Mouse (Mus musculus) forebrain, embryonic 15.5 days (tissue): ENCODE data around the gene Mark1. TPM values are rescaled to one million over a fixed set of nuclear protein-coding genes. Genes with fewer than 3 reads are reported as not detected.

Experiments used
- ATAC-seq: fragments of 200-750 bp; cut with Nextera tagmentation; replicated peaks from 2 replicates; pipeline ENCODE4 v1.8.0; 2017; ENCODE audit warnings: mild to moderate bottlenecking, moderate TSS enrichment, moderate library complexity
- H3K27ac ChIP-seq: fragments of 300-500 bp; sonication (generic); replicated peaks from 2 replicates; pipeline ENCODE4 v1.5.1; 2015; ENCODE audit warnings: mild to moderate bottlenecking, inconsistent platforms
- H3K27me3 ChIP-seq: fragments of 300-500 bp; sonication (generic); 2 replicates; pipeline ENCODE4 v1.6.1; 2015; ENCODE audit warnings: inconsistent platforms
- H3K36me3 ChIP-seq: fragments of 300-500 bp; sonication (generic); 2 replicates; pipeline ENCODE4 v1.6.1; 2015; ENCODE audit warnings: mild to moderate bottlenecking, inconsistent platforms
- H3K4me1 ChIP-seq: fragments of 300-500 bp; sonication (generic); 2 replicates; pipeline ENCODE4 v1.6.1; 2015; ENCODE audit warnings: inconsistent platforms
- H3K4me2 ChIP-seq: fragments of 300-500 bp; sonication (generic); replicated peaks from 2 replicates; pipeline ENCODE4 v1.6.1; 2015; ENCODE audit warnings: mild to moderate bottlenecking, inconsistent platforms
- H3K4me3 ChIP-seq: fragments of 300-500 bp; sonication (generic); 2 replicates; pipeline ENCODE4 v1.5.1; 2015; ENCODE audit warnings: mild to moderate bottlenecking, inconsistent platforms
- H3K9ac ChIP-seq: fragments of 300-500 bp; sonication (generic); replicated peaks from 2 replicates; pipeline ENCODE4 v1.6.1; 2015; ENCODE audit warnings: mild to moderate bottlenecking, inconsistent platforms
- H3K9me3 ChIP-seq: fragments of 300-500 bp; sonication (generic); 2 replicates; pipeline ENCODE4 v1.6.1; 2016; ENCODE audit warnings: inconsistent platforms
- WGBS: fragments of 180-500 bp; shearing (Covaris S2); methylation state at CpG from one replicate; pipeline ENCODE4 v1.1.7; 2015; ENCODE audit warnings: mixed read lengths; 5-methylcytosine and 5-hydroxymethylcytosine counted together
- polyA plus RNA-seq: library from polyadenylated mRNA; unstranded; fragments of >200 nt; fragmentation: Nextera tagmentation; extraction: Ambion mirVana; gene quantifications from 2 replicates; pipeline ENCODE4 v1.2.1, GENCODE M21; 2015

The Mark1 gene
- polyA plus RNA-seq, 1 experiment from 2014 or later: 14.6 TPM

GRCm38 (mm10) chr1:184997466-184997865 is 1.9 kb downstream of the Mark1 start:
- H3K36me3 ChIP-seq: no peaks in the 10 kb centered on the region
- 29% methylated on average over 11 of the region's 11 CpGs for WGBS
- no peaks in the 10 kb centered on the region for H3K27me3 ChIP-seq
- peak overlapping the region; percentile 77 for H3K4me2 ChIP-seq
- peaks cover 26% of the 10 kb centered on the region for H3K4me1 ChIP-seq
- peak overlapping the region; percentile 99 for H3K4me3 ChIP-seq
- ATAC-seq: no peak
- peak overlapping the region; percentile 94 for H3K27ac ChIP-seq
- peak overlapping the region; percentile 99 for H3K9ac ChIP-seq
- no peaks in the 10 kb centered on the region for H3K9me3 ChIP-seq

GRCm38 (mm10) chr1:184995335-184995734 is 4.0 kb downstream of the Mark1 start:
- H3K27me3 ChIP-seq: no peaks in the 10 kb centered on the region
- H3K9me3 ChIP-seq: no peaks in the 10 kb centered on the region
- WGBS: 75% methylated on average over 4 of the region's 4 CpGs
- ATAC-seq: no peak
- peaks cover 24% of the 10 kb centered on the region for H3K4me1 ChIP-seq
- H3K27ac ChIP-seq: no peak overlapping the region
- no peak overlapping the region for H3K4me2 ChIP-seq
- H3K9ac ChIP-seq: no peak overlapping the region
- no peak overlapping the region for H3K4me3 ChIP-seq
- H3K36me3 ChIP-seq: no peaks in the 10 kb centered on the region

- Histone ChIP-seq H3K9me3 (no peaks in the 10 kb centered on the region), H3K4me3 (no peak overlapping the region), H3K4me2 (no peak overlapping the region), H3K9ac (no peak overlapping the region), H3K4me1 (peaks cover 19% of the 10 kb centered on the region; the same call in 1 of the 2 replicates), H3K27ac (no peak overlapping the region), H3K36me3 (no peaks in the 10 kb centered on the region), H3K27me3 (no peaks in the 10 kb centered on the region)
- ATAC-seq: no peak
- 83% methylated on average over 10 of the region's 10 CpGs for WGBS
Measured at GRCm38 (mm10) chr1:184991191-184991590, 8.2 kb downstream of the Mark1 start.

- Histone ChIP-seq H3K27ac (no peak overlapping the region), H3K27me3 (no peaks in the 10 kb centered on the region), H3K9me3 (no peaks in the 10 kb centered on the region), H3K4me1 (peaks cover 27% of the 10 kb centered on the region), H3K4me2 (no peak overlapping the region), H3K9ac (no peak overlapping the region), H3K4me3 (no peak overlapping the region), H3K36me3 (no peaks in the 10 kb centered on the region)
- ATAC-seq: no peak
- 13% methylated on average over 2 of the region's 2 CpGs for WGBS
Measured at GRCm38 (mm10) chr1:184986748-184987147, 12.6 kb downstream of the Mark1 start.

GRCm38 (mm10) chr1:184984723-184985122 is 14.6 kb downstream of the Mark1 start:
- no peak overlapping the region for H3K27ac ChIP-seq
- no peak overlapping the region for H3K4me3 ChIP-seq
- no peaks in the 10 kb centered on the region for H3K27me3 ChIP-seq
- H3K4me2 ChIP-seq: no peak overlapping the region
- no peaks in the 10 kb centered on the region for H3K36me3 ChIP-seq
- no peak overlapping the region for H3K9ac ChIP-seq
- no peak for ATAC-seq
- peaks cover 25% of the 10 kb centered on the region for H3K4me1 ChIP-seq
- WGBS: 78% methylated on average over 2 of the region's 2 CpGs
- no peaks in the 10 kb centered on the region for H3K9me3 ChIP-seq

- WGBS: 66% methylated on average over 3 of the region's 3 CpGs
- Histone ChIP-seq H3K9me3 (no peaks in the 10 kb centered on the region), H3K4me3 (no peak overlapping the region), H3K9ac (no peak overlapping the region), H3K4me2 (no peak overlapping the region), H3K27ac (no peak overlapping the region), H3K4me1 (peaks cover 22% of the 10 kb centered on the region), H3K27me3 (no peaks in the 10 kb centered on the region), H3K36me3 (no peaks in the 10 kb centered on the region)
- no peak for ATAC-seq
Measured at GRCm38 (mm10) chr1:184983751-184984150, 15.6 kb downstream of the Mark1 start.

GRCm38 (mm10) chr1:184972214-184972776 is 27.1 kb downstream of the Mark1 start:
- Histone ChIP-seq H3K4me2 (no peak overlapping the region), H3K36me3 (no peaks in the 10 kb centered on the region), H3K4me3 (no peak overlapping the region), H3K9me3 (no peaks in the 10 kb centered on the region), H3K27ac (no peak overlapping the region), H3K9ac (no peak overlapping the region), H3K4me1 (peaks cover 4% of the 10 kb centered on the region; the same call in 1 of the 2 replicates), H3K27me3 (no peaks in the 10 kb centered on the region)
- 43% methylated on average over 8 of the region's 8 CpGs for WGBS
- ATAC-seq: no peak

- no peak overlapping the region for H3K4me2 ChIP-seq
- H3K9ac ChIP-seq: no peak overlapping the region
- H3K4me1 ChIP-seq: peaks cover 20% of the 10 kb centered on the region; the same call in 1 of the 2 replicates
- H3K36me3 ChIP-seq: no peaks in the 10 kb centered on the region
- no peak for ATAC-seq
- WGBS: 85% methylated on average over 4 of the region's 4 CpGs
- H3K9me3 ChIP-seq: no peaks in the 10 kb centered on the region
- no peaks in the 10 kb centered on the region for H3K27me3 ChIP-seq
- H3K27ac ChIP-seq: no peak overlapping the region
- H3K4me3 ChIP-seq: no peak overlapping the region
Measured at GRCm38 (mm10) chr1:184969374-184969773, 30.0 kb downstream of the Mark1 start.

- no peak for ATAC-seq
- 66% methylated on average over 12 of the region's 12 CpGs for WGBS
- no peak overlapping the region for H3K9ac ChIP-seq
Measured at GRCm38 (mm10) chr1:184965682-184966360, 33.5 kb downstream of the Mark1 start.

GRCm38 (mm10) chr1:184963121-184963693 is 36.2 kb downstream of the Mark1 start:
- H3K27ac ChIP-seq: no peak overlapping the region
- H3K4me3 ChIP-seq: no peak overlapping the region
- H3K9ac ChIP-seq: no peak overlapping the region
- peak; percentile 34; the same call in 1 of the 2 replicates for ATAC-seq
- H3K27me3 ChIP-seq: no peaks in the 10 kb centered on the region
- WGBS: 79% methylated on average over 12 of the region's 12 CpGs
- H3K9me3 ChIP-seq: 0 out of 2 replicates have a peak, but pooled peaks cover 8% of the 10 kb centered on the region
- 0 out of 2 replicates have a peak, but pooled peaks cover 16% of the 10 kb centered on the region for H3K4me1 ChIP-seq
- peaks cover 13% of the 10 kb centered on the region for H3K36me3 ChIP-seq
- no peak overlapping the region for H3K4me2 ChIP-seq

More at GRCm38 (mm10) chr1:184965682-184966360, 33.5 kb downstream of the Mark1 start:
- Histone ChIP-seq H3K4me2 (no peak overlapping the region), H3K36me3 (peaks cover 10% of the 10 kb centered on the region), H3K9me3 (0 out of 2 replicates have a peak, but pooled peaks cover 4% of the 10 kb centered on the region), H3K4me1 (peaks cover 20% of the 10 kb centered on the region; the same call in 1 of the 2 replicates), H3K4me3 (no peak overlapping the region), H3K27me3 (no peaks in the 10 kb centered on the region), H3K27ac (no peak overlapping the region)

GRCm38 (mm10) chr1:184961853-184962252 is 37.5 kb downstream of the Mark1 start:
- Histone ChIP-seq H3K27ac (no peak overlapping the region), H3K9ac (no peak overlapping the region), H3K4me1 (0 out of 2 replicates have a peak, but pooled peaks cover 13% of the 10 kb centered on the region), H3K4me2 (no peak overlapping the region), H3K27me3 (no peaks in the 10 kb centered on the region), H3K9me3 (0 out of 2 replicates have a peak, but pooled peaks cover 8% of the 10 kb centered on the region), H3K36me3 (peaks cover 13% of the 10 kb centered on the region), H3K4me3 (no peak overlapping the region)
- WGBS: 88% methylated on average over 5 of the region's 5 CpGs
- no peak for ATAC-seq

- no peaks in the 10 kb centered on the region for H3K27me3 ChIP-seq
- H3K9me3 ChIP-seq: 0 out of 2 replicates have a peak, but pooled peaks cover 8% of the 10 kb centered on the region
- no peak for ATAC-seq
- 69% methylated on average over 9 of the region's 9 CpGs for WGBS
- no peak overlapping the region for H3K4me2 ChIP-seq
- peaks cover 13% of the 10 kb centered on the region for H3K36me3 ChIP-seq
- no peak overlapping the region for H3K4me3 ChIP-seq
- H3K9ac ChIP-seq: no peak overlapping the region
- H3K4me1 ChIP-seq: no peaks in the 10 kb centered on the region
- peak overlapping the region; percentile 14; the same call in 1 of the 2 replicates for H3K27ac ChIP-seq
Measured at GRCm38 (mm10) chr1:184958818-184959217, 40.6 kb downstream of the Mark1 start.
